18 mouse cellular contexts compared by ENCODE assay signal in the genomic region with DNA sequence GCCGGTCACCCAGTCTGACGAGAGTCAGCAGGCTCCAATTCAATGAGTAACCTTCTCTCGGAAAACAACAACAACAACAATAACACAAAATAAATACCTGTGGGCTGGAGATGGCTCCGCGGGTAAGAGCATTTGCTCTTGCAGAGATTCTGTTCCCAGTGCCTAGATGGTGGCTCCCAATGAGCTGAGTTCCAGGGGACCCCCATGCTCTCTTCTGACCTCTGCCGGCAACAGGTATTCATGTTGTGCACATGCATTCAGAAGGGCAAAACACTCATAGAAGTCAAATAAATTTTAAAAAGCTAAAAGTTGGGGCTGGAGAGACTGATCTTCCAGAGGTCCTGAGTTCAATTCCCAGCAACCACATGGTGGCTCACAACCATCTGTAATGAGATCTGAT. TPM values are rescaled to one million over a fixed set of nuclear protein-coding genes. Genes with fewer than 3 reads are reported as not detected.
DNase-seq lines count a peak whose midpoint lies in the region; ATAC-seq and TF ChIP-seq lines count a peak whose summit lies in the region.
"Had no signal": no experiment of that assay in that cellular context is flagged by ENCODE, and none has a peak within 500 bp of the region (broad histone marks: within the 10 kb centered on the region; RNA-seq: fewer than 3 reads in every experiment).

No protein-coding gene starts in this region.

- peaks cover 8% of the 10 kb centered on the region for H3K4me1 ChIP-seq in heart, embryonic 10.5 days
- peaks cover 12% of the 10 kb centered on the region for H3K4me1 ChIP-seq in limb, embryonic 11.5 days (ENCODE audit: control insufficient read depth, insufficient read depth, low read length)
- peaks cover 26% of the 10 kb centered on the region for H3K4me1 ChIP-seq in limb, embryonic 10.5 days
- H3K4me1 ChIP-seq in spleen, adult 2 months (ENCODE audit: control insufficient read depth, insufficient read depth, insufficient read length): no peaks in the 10 kb centered on the region

- no peaks in the 10 kb centered on the region for H3K9me3 ChIP-seq in heart, embryonic 10.5 days
- no peaks in the 10 kb centered on the region for H3K9me3 ChIP-seq in limb, embryonic 11.5 days (ENCODE audit: control insufficient read depth, low read length)
- H3K9me3 ChIP-seq in limb, embryonic 10.5 days (replicated peaks): no peaks in the 10 kb centered on the region
- H3K9me3 ChIP-seq: G1E; heart, embryonic 15.5 days; neural tube, embryonic 13.5 days had no signal

- TF ChIP-seq POLR2A in spleen, adult 2 months (IDR thresholded peaks at IDR 0.05; ENCODE audit: low read depth, low read length): no peak

- peak; percentile 26 for DNase-seq in heart, postnatal 4 days
- no peak for DNase-seq in heart, embryonic 10.5 days (ENCODE audit: low spot score)
- DNase-seq in limb, embryonic 11.5 days (ENCODE audit: low spot score): peak; percentile 22
- DNase-seq in limb, embryonic 10.5 days (ENCODE audit: low spot score): no peak
- DNase-seq in spleen, adult 2 months (ENCODE audit: low read depth in 1 of 2, low spot score in 2 of 2): no peak
- no peak for DNase-seq in spleen, postnatal 4 days (ENCODE audit: low spot score in 2 of 2)
- DNase-seq in thymus, postnatal 4 days: peak; percentile 80
- DNase-seq: adrenal gland, adult 2 months; cerebellum, adult 11-12 months; cerebellum, postnatal 36 days; gastrocnemius, postnatal 25 days; layer of hippocampus, adult 9-11 months; right cerebral cortex, postnatal 25 days had no signal

- H3K9ac ChIP-seq in limb, embryonic 11.5 days (ENCODE audit: low read length): no peak overlapping the region
- H3K9ac ChIP-seq: heart, embryonic 15.5 days; neural tube, embryonic 13.5 days had no signal

- no peak overlapping the region; the same call in 1 of the 2 replicates for H3K27ac ChIP-seq in heart, embryonic 10.5 days
- H3K27ac ChIP-seq in limb, embryonic 11.5 days (replicated peaks; ENCODE audit: low read depth, low read length): no peak overlapping the region
- no peak overlapping the region for H3K27ac ChIP-seq in limb, embryonic 10.5 days
- H3K27ac ChIP-seq in spleen, adult 2 months (ENCODE audit: insufficient read depth, low read length): no peak overlapping the region
- H3K27ac ChIP-seq: heart, embryonic 15.5 days had no signal

- H3K4me2 ChIP-seq in limb, embryonic 11.5 days (ENCODE audit: low read depth, severe bottlenecking): no peak overlapping the region
- H3K4me2 ChIP-seq: heart, embryonic 15.5 days; neural tube, embryonic 13.5 days had no signal

- no peak overlapping the region for H3K4me3 ChIP-seq in heart, embryonic 10.5 days
- H3K4me3 ChIP-seq in limb, embryonic 11.5 days (ENCODE audit: low read depth, low read length): no peak overlapping the region
- no peak overlapping the region for H3K4me3 ChIP-seq in limb, embryonic 10.5 days
- no peak overlapping the region for H3K4me3 ChIP-seq in spleen, adult 2 months (ENCODE audit: extremely low read depth, insufficient read depth, insufficient read length)
- H3K4me3 ChIP-seq: heart, embryonic 15.5 days; neural tube, embryonic 13.5 days had no signal

- no peaks in the 10 kb centered on the region for H3K36me3 ChIP-seq in heart, embryonic 10.5 days
- no peaks in the 10 kb centered on the region for H3K36me3 ChIP-seq in limb, embryonic 11.5 days (ENCODE audit: control insufficient read depth, insufficient read depth, low read length)
- H3K36me3 ChIP-seq in limb, embryonic 10.5 days: no peaks in the 10 kb centered on the region
- H3K36me3 ChIP-seq in spleen, adult 2 months (ENCODE audit: control insufficient read depth, insufficient read depth, low read length): no peaks in the 10 kb centered on the region
- H3K36me3 ChIP-seq: G1E; heart, embryonic 15.5 days; neural tube, embryonic 13.5 days had no signal

- WGBS in heart, embryonic 10.5 days: 68% methylated on average over 6 of the region's 6 CpGs
- WGBS in limb, embryonic 11.5 days: 81% methylated on average over 6 of the region's 6 CpGs
- 82% methylated on average over 6 of the region's 6 CpGs for WGBS in limb, embryonic 10.5 days
- WGBS in spleen, adult 2 months: 86% methylated on average over 6 of the region's 6 CpGs

- no peak for ATAC-seq in limb, embryonic 11.5 days (ENCODE audit: insufficient number of reproducible peaks, low FRiP score, low TSS enrichment, low read depth)
- ATAC-seq: hindbrain, embryonic 16.5 days had no signal

- no peaks in the 10 kb centered on the region for H3K27me3 ChIP-seq in heart, embryonic 10.5 days (ENCODE audit: insufficient read depth, poor library complexity, severe bottlenecking)
- H3K27me3 ChIP-seq in limb, embryonic 11.5 days (ENCODE audit: control insufficient read depth, insufficient read depth, low read length): no peaks in the 10 kb centered on the region
- no peaks in the 10 kb centered on the region for H3K27me3 ChIP-seq in limb, embryonic 10.5 days (ENCODE audit: low read depth, poor library complexity, severe bottlenecking)
- no peaks in the 10 kb centered on the region for H3K27me3 ChIP-seq in spleen, adult 2 months (ENCODE audit: control insufficient read depth, insufficient read depth, low read length)
- H3K27me3 ChIP-seq: heart, embryonic 15.5 days; neural tube, embryonic 13.5 days had no signal

- TF ChIP-seq CTCF in spleen, adult 2 months (IDR thresholded peaks at IDR 0.05; ENCODE audit: extremely low read depth, insufficient read depth, insufficient read length, insufficient replicate concordance): peak; percentile 3; the same call in 1 of the 2 replicates

RNA-seq across cellular contexts. Expression of a gene that starts 13.7 kb away (rescaled TPM):
- total RNA-seq in heart, postnatal 4 days (2021): 1 to 10 TPM; 5.8 to 9.7 TPM
- 6.3 and 6.6 TPM in 2 replicates for polyA plus RNA-seq in heart, embryonic 10.5 days (2016; fragmentation: Nextera tagmentation; extraction: Ambion mirVana)
- polyA plus RNA-seq in limb, embryonic 11.5 days (2014; fragmentation: Nextera tagmentation; extraction: Ambion mirVana): 4.7 and 5.7 TPM in 2 replicates
- 6.4 and 7.3 TPM in 2 replicates for polyA plus RNA-seq in limb, embryonic 10.5 days (2016; fragmentation: Nextera tagmentation; extraction: Ambion mirVana)
- polyA plus RNA-seq in spleen, adult 2 months (2012; rRNA removed): 32.1 and 33.5 TPM in 2 replicates

RNA-seq across cellular contexts. Expression of a gene that starts 15.2 kb away (rescaled TPM):
- total RNA-seq in heart, postnatal 4 days (2021): 10 to 100 TPM; 96.2 to 97.8 TPM
- polyA plus RNA-seq in heart, embryonic 10.5 days (2016; fragmentation: Nextera tagmentation; extraction: Ambion mirVana): 324 and 492 TPM in 2 replicates
- polyA plus RNA-seq in limb, embryonic 11.5 days (2014; fragmentation: Nextera tagmentation; extraction: Ambion mirVana): 534 and 581 TPM in 2 replicates
- polyA plus RNA-seq in limb, embryonic 10.5 days (2016; fragmentation: Nextera tagmentation; extraction: Ambion mirVana): 375 and 475 TPM in 2 replicates
- polyA plus RNA-seq in spleen, adult 2 months (2012; rRNA removed): 138 and 195 TPM in 2 replicates
- polyA plus RNA-seq: G1E had no signal

RNA-seq across cellular contexts. Expression of a gene that starts 47.7 kb away (rescaled TPM):
- total RNA-seq in heart, postnatal 4 days (2021): 1 to 10 TPM; 3.3 to 3.7 TPM
- polyA plus RNA-seq in heart, embryonic 10.5 days (2016; fragmentation: Nextera tagmentation; extraction: Ambion mirVana): 3.4 and 3.7 TPM in 2 replicates
- polyA plus RNA-seq in limb, embryonic 11.5 days (2014; fragmentation: Nextera tagmentation; extraction: Ambion mirVana): 3.0 and 3.2 TPM in 2 replicates
- polyA plus RNA-seq in limb, embryonic 10.5 days (2016; fragmentation: Nextera tagmentation; extraction: Ambion mirVana): 2.3 and 3.7 TPM in 2 replicates
- 1.9 and 2.5 TPM in 2 replicates for polyA plus RNA-seq in spleen, adult 2 months (2012; rRNA removed)
- total RNA-seq: monocyte, adult 5-6 weeks had no signal

Comparison
In these comparisons a context has a peak if more than half of its experiments do, and no peak if none do; other contexts are left out.
1. DNase-seq: peak in heart, postnatal 4 days (single experiment), limb, embryonic 11.5 days (single experiment) and thymus, postnatal 4 days (single experiment); none in heart, embryonic 10.5 days (single experiment), limb, embryonic 10.5 days (single experiment), spleen, adult 2 months (0 of 2) and spleen, postnatal 4 days (0 of 2).